Mouse (Mus musculus): Measurements from ENCODE around the gene Cdk14. TPM values are rescaled to one million over a fixed set of nuclear protein-coding genes. Genes with fewer than 3 reads are reported as not detected.
A peak's percentile ranks its signal among the peaks of the same experiment; 100 is the strongest.

Cdk14 gene
- polyA plus RNA-seq, 1 experiment from 2014 or later, result 37.8 TPM

DNA sequence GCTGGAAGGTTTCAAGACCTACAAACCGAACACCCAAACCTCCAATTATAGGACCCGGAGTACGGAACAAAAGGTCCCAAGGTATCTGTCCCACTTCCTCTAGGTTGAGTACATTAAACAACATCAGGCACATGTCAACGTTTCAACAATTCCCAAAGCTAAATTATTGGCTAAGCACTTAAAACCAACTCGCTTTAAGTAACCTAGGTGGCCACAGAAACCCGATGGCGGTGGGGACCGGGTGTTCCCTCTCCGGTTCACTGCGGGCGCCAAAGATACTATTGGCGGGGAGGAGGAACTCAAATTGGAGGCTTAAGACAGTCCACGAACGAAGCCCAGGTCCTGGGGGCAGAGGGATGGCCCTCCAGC, 40.6 kb downstream of the Cdk14 start:
- ATAC-seq (ENCODE audit: insufficient read depth), result no peak
- Histone ChIP-seq H3K27ac (ENCODE audit: low read depth) (peak overlapping the region; percentile 95), H3K9me3 (ENCODE audit: low read depth, low read length) (no peaks in the 10 kb centered on the region), H3K4me2 (peak overlapping the region; percentile 69), H3K27me3 (ENCODE audit: insufficient read depth, low read length) (no peaks in the 10 kb centered on the region), H3K4me1 (ENCODE audit: insufficient read depth) (peaks cover 14% of the 10 kb centered on the region), H3K36me3 (ENCODE audit: insufficient read depth) (no peaks in the 10 kb centered on the region), H3K9ac (peak overlapping the region; percentile 92), H3K4me3 (ENCODE audit: low read depth, low read length) (peak overlapping the region; percentile 69)
- TF ChIP-seq CTCF (IDR thresholded peaks at IDR 0.05; ENCODE audit: low read depth), result no peak
- peak; percentile 70 for DNase-seq
- WGBS, result under 1% methylated on average over 14 of the region's 14 CpGs

DNA sequence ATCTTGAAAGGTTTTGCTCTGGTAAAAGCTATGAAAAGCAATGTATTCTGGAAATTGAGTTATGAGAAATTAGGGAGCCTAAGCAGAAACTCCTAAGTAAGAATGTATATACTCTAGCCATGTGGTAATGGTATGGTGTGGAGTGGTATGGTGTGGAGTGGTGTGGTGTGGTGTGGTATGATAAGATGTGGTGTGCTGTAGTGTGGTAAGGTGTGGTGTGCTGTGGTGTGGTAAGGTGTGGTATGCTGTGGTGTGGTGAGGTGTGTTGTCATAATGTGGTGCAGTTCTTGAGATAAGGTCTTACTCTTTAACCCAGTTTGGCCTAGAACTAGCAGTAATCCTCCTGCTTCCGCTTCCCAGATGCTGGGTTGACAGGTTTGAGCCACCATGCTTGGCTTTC, 45.7 kb downstream of the Cdk14 start:
- Histone ChIP-seq H3K4me1 (ENCODE audit: insufficient read depth) (peaks cover 16% of the 10 kb centered on the region), H3K4me2 (no peak overlapping the region), H3K9me3 (ENCODE audit: low read depth, low read length) (no peaks in the 10 kb centered on the region), H3K4me3 (ENCODE audit: low read depth, low read length) (no peak overlapping the region), H3K27me3 (ENCODE audit: insufficient read depth, low read length) (no peaks in the 10 kb centered on the region), H3K27ac (ENCODE audit: low read depth) (no peak overlapping the region), H3K9ac (no peak overlapping the region), H3K36me3 (ENCODE audit: insufficient read depth) (no peaks in the 10 kb centered on the region)
- DNase-seq, result no peak
- no peak for TF ChIP-seq CTCF (IDR thresholded peaks at IDR 0.05; ENCODE audit: low read depth)
- ATAC-seq (ENCODE audit: insufficient read depth), result no peak
- 96% methylated on average over 1 of the region's 1 CpGs for WGBS

DNA sequence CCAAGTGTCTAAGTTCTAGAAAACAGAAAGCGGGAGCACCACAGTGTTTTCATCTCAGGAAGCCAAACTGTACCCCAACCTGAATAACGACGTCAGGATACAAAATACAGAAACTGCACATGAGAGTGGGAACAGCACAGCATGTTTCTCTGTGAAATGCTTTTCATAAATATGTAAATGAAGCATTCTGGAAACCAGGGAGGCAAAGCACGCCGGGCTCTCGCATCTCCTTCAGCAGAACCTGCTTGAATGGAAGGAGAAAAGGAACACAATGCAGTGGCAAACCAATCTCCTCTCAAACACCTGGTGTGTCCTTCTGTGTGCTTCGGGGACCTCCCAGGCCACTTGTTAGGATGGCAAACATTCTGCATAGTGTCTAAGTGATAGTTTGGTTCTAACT, 46.6 kb downstream of the Cdk14 start:
- H3K4me3 ChIP-seq (ENCODE audit: low read depth, low read length), result no peak overlapping the region
- 71% methylated on average over 7 of the region's 7 CpGs for WGBS
- H3K9ac ChIP-seq, result no peak overlapping the region
- no peak overlapping the region for H3K27ac ChIP-seq (ENCODE audit: low read depth)
- no peak for TF ChIP-seq CTCF (IDR thresholded peaks at IDR 0.05; ENCODE audit: low read depth)
- H3K4me2 ChIP-seq, result no peak overlapping the region
- H3K9me3 ChIP-seq (ENCODE audit: low read depth, low read length), result no peaks in the 10 kb centered on the region
- no peaks in the 10 kb centered on the region for H3K36me3 ChIP-seq (ENCODE audit: insufficient read depth)
- H3K27me3 ChIP-seq (ENCODE audit: insufficient read depth, low read length), result no peaks in the 10 kb centered on the region
- no peak for ATAC-seq (ENCODE audit: insufficient read depth)
- no peak for DNase-seq
- H3K4me1 ChIP-seq (ENCODE audit: insufficient read depth), result peaks cover 14% of the 10 kb centered on the region

DNA sequence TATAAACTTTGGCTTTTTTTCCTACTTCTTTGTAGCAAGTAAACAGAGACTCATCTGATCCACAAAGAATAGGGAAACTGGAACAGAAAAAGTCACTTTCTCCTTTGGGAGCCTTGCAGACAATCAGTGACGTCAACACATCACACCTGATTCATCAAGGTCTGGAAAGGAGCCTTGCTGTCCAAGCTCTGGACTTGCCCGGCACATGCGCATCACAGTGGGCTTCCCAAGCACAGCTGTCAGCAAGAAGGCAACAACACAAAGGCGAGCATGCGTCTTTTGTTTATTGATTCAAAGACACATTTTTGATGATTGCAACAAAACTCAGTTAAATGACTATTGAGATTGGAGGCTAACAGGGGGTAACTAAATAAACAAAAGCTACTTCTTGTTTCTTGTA, 47.2 kb downstream of the Cdk14 start:
- H3K27ac ChIP-seq (ENCODE audit: low read depth), result no peak overlapping the region
- H3K27me3 ChIP-seq (ENCODE audit: insufficient read depth, low read length), result no peaks in the 10 kb centered on the region
- H3K9me3 ChIP-seq (ENCODE audit: low read depth, low read length), result no peaks in the 10 kb centered on the region
- 39% methylated on average over 5 of the region's 5 CpGs for WGBS
- no peaks in the 10 kb centered on the region for H3K36me3 ChIP-seq (ENCODE audit: insufficient read depth)
- peaks cover 8% of the 10 kb centered on the region for H3K4me1 ChIP-seq (ENCODE audit: insufficient read depth)
- TF ChIP-seq CTCF (IDR thresholded peaks at IDR 0.05; ENCODE audit: low read depth), result no peak
- H3K4me3 ChIP-seq (ENCODE audit: low read depth, low read length), result no peak overlapping the region
- no peak overlapping the region for H3K9ac ChIP-seq
- DNase-seq (peak; percentile 64), ATAC-seq (ENCODE audit: insufficient read depth) (peak; percentile 45; the same call in 1 of the 2 replicates)
- H3K4me2 ChIP-seq, result no peak overlapping the region

DNA sequence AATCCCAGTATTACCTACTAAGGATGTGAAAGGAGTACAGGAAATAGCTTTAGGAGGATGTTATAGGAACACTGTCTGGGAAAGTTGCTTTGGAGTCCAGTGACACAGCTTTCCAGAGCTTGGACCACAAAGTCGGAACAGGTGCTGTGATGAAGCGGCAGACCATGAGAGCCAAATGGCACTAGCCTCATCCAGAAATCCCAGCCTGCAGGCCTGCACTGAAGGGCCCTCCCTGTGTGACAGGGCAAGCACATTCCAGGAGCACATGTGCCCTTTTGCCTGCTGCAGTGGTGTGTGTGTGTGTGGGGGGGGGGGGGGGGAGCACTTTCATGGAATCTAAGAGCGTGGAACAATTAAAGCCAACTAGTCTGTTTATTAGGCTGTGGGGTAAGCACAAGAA, 47.8 kb downstream of the Cdk14 start:
- DNase-seq (peak; percentile 18), ATAC-seq (ENCODE audit: insufficient read depth) (no peak)
- Histone ChIP-seq H3K4me2 (no peak overlapping the region), H3K4me3 (ENCODE audit: low read depth, low read length) (no peak overlapping the region), H3K9me3 (ENCODE audit: low read depth, low read length) (no peaks in the 10 kb centered on the region), H3K4me1 (ENCODE audit: insufficient read depth) (peaks cover 6% of the 10 kb centered on the region), H3K36me3 (ENCODE audit: insufficient read depth) (0 out of 2 replicates have a peak, but pooled peaks cover 5% of the 10 kb centered on the region), H3K9ac (no peak overlapping the region), H3K27me3 (ENCODE audit: insufficient read depth, low read length) (no peaks in the 10 kb centered on the region), H3K27ac (ENCODE audit: low read depth) (no peak overlapping the region)
- TF ChIP-seq CTCF (IDR thresholded peaks at IDR 0.05; ENCODE audit: low read depth), result no peak
- WGBS, result 69% methylated on average over 3 of the region's 3 CpGs

DNA sequence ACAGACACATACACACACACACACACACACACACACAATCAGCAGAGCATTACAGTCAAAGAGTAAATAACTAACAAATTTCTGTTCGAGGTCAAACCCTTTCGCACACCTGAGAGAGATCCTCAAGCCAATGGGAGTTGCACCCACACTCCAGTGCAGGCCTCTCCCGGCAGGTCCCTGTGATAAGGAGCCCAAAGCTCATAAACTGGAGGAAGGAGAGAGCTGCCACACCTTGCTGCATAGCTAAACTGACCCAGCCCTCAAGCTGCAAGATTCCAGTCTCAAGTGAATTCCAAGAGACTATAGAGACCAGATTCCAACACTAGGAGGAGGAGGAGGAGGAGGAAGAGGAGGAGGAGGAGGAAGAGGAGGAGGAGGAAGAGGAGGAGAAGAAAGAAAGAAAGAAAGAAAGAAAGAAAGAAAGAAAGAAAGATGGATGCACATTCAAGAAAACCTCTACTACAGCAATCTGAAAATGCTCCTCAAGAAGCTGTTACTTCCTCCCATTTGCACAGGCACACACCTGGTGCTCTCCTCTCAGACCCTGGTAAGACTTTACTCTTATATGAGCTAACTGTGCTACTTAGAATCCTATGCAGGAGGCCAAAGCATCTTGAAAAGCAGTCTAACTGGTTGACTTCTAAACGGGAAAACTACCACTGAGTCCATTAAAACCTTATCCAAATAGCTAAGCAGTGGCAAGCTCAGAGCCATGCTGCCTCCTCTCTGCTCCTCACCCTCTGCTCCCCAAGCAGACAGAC, 49.6 kb downstream of the Cdk14 start:
- Histone ChIP-seq H3K9ac (no peak overlapping the region), H3K4me1 (ENCODE audit: insufficient read depth) (peaks cover 6% of the 10 kb centered on the region), H3K36me3 (ENCODE audit: insufficient read depth) (0 out of 2 replicates have a peak, but pooled peaks cover 5% of the 10 kb centered on the region), H3K27ac (ENCODE audit: low read depth) (peak overlapping the region; percentile 54), H3K4me3 (ENCODE audit: low read depth, low read length) (no peak overlapping the region), H3K9me3 (ENCODE audit: low read depth, low read length) (no peaks in the 10 kb centered on the region), H3K4me2 (no peak overlapping the region), H3K27me3 (ENCODE audit: insufficient read depth, low read length) (no peaks in the 10 kb centered on the region)
- no peak for TF ChIP-seq CTCF (IDR thresholded peaks at IDR 0.05; ENCODE audit: low read depth)
- ATAC-seq (ENCODE audit: insufficient read depth), result peak; percentile 62; the same call in 1 of the 2 replicates
- WGBS, result 62% methylated on average over 4 of the region's 4 CpGs
- DNase-seq, result peak; percentile 44

DNA sequence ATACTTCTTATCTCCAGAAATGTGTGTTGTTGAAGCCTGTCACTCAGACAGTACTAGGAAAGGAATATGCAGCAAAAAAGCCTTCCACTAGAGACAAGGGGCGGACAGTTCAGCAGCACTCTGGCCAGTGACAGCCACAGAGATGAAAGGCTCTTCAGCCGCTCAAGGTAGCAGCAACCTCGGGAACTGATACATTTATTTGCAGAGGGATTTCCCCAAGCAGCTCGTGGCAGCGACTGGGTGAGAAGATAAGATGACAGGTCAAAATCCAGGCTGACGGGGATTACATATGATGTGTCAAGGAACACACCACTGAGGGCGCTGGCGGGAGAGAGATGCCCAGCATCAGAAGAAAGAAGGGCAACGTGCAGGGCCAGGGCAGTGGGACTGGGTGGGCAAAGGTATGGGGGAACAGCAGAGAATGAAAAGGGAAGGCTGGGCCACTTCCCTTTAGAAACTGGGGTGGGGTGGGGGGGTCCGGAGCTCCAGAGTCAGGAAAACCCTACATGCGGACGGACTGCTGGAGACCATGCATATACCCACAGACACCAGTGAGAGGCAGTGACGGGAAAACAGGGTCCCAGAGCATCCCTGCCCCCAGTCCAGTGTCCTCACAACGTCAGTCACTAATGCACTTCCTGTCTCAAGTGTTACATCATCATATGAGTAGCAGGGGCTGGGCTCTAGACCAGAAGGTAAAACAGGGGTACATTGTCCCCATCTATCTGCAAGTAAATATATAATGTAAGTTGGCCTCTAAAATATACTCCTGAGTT, 51.5 kb downstream of the Cdk14 start:
- DNase-seq (no peak), ATAC-seq (ENCODE audit: insufficient read depth) (no peak)
- Histone ChIP-seq H3K4me3 (ENCODE audit: low read depth, low read length) (no peak overlapping the region), H3K4me2 (no peak overlapping the region), H3K9me3 (ENCODE audit: low read depth, low read length) (no peaks in the 10 kb centered on the region), H3K4me1 (ENCODE audit: insufficient read depth) (peaks cover 6% of the 10 kb centered on the region), H3K27ac (ENCODE audit: low read depth) (no peak overlapping the region), H3K36me3 (ENCODE audit: insufficient read depth) (0 out of 2 replicates have a peak, but pooled peaks cover 11% of the 10 kb centered on the region), H3K9ac (no peak overlapping the region), H3K27me3 (ENCODE audit: insufficient read depth, low read length) (no peaks in the 10 kb centered on the region)
- TF ChIP-seq CTCF (IDR thresholded peaks at IDR 0.05; ENCODE audit: low read depth), result no peak
- WGBS, result 48% methylated on average over 14 of the region's 14 CpGs
